Mouse (Mus musculus): ENCODE results near the gene Shank2. TPM values are rescaled to one million over a fixed set of nuclear protein-coding genes. Genes with fewer than 3 reads are reported as not detected.

Shank2 gene
- polyA plus RNA-seq, 1 experiment from 2014 or later, result 6.8 TPM

DNA sequence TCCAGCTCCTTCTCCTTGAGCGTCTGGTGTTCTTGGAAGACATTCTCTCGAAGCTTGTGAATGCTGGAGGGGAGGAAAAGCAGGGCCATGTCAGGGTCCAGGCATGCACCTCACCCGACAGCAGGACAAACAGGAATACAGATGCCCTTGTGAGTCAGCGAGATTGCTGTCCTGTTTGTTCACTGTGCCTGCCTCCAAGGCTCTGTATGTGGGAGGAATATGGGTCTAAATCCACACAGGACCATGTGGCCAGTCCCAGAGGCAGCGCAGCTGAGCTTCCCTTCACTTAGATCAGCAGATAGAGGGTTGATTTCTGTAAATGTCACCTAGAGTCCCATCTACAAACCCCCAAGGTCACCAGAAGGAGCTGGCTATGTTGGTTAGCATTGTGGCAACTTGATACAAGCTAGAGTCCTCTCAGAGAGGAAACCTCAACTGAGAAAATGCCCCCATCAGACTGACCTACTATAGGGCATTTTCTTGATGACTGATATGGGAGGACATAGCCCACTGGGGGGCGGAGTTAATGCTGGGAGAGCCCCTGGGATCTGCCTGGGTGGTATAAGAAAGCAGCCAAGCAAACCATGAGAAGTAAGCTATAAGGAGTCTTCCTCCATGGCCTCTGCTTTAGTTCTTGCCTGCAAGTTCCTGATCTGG is 459.6 kb downstream of the Shank2 start:
- no peak overlapping the region for H3K27ac ChIP-seq
- H3K4me1 ChIP-seq (replicated peaks), result no peaks in the 10 kb centered on the region
- peaks cover 96% of the 10 kb centered on the region for H3K36me3 ChIP-seq
- H3K4me2 ChIP-seq, result no peak overlapping the region
- ATAC-seq (ENCODE audit: low FRiP score), result no peak
- 96% methylated on average over 6 of the region's 6 CpGs for WGBS
- H3K27me3 ChIP-seq, result no peaks in the 10 kb centered on the region
- H3K4me3 ChIP-seq, result no peak overlapping the region
- no peaks in the 10 kb centered on the region for H3K9me3 ChIP-seq
- no peak overlapping the region for H3K9ac ChIP-seq

DNA sequence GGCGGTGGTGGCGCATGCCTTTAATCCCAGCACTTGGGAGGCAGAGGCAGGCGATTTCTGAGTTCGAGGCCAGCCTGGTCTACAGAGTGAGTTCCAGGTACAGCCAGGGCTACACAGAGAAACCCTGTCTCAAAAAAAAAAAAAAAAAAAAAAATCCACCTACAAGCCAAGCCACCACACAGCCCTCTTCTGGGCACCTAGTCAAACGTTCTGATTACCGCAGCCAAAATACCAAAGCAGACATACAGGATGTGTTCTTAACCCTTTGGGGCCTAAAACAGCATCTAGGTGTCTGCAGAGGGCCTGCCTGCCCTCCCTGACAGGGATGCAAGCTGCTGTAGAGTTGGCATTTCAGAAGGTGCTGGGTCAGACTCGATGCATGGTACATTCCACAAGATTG is 460.8 kb downstream of the Shank2 start:
- H3K9me3 ChIP-seq, result no peaks in the 10 kb centered on the region
- ATAC-seq (ENCODE audit: low FRiP score), result no peak
- H3K4me3 ChIP-seq, result no peak overlapping the region
- WGBS, result 93% methylated on average over 7 of the region's 7 CpGs
- H3K9ac ChIP-seq, result no peak overlapping the region
- H3K4me2 ChIP-seq, result no peak overlapping the region
- peaks cover 84% of the 10 kb centered on the region for H3K36me3 ChIP-seq
- no peaks in the 10 kb centered on the region for H3K4me1 ChIP-seq (replicated peaks)
- H3K27me3 ChIP-seq, result no peaks in the 10 kb centered on the region
- no peak overlapping the region for H3K27ac ChIP-seq

DNA sequence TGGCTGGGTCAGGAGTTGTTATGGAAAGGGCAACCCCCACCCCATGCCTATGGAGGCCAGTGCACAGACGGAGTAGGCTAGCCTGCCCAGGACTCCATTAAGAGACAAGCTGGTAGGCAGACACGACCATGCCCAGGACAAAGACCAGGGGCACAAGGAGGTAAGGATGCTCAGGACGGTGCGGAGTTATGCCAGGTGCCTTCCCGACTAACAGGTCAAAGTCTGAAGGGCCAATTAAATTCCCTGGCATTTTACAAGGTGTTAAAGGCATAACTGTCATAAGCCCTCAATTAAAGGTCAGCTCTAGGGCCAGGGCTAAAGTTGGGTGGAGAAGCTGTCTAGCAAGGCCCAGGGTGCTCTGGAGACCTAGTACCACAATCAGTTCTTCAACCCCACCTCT is 467.0 kb downstream of the Shank2 start:
- 92% methylated on average over 5 of the region's 5 CpGs for WGBS
- Histone ChIP-seq H3K9ac (peak overlapping the region; percentile 6; the same call in 1 of the 2 replicates), H3K4me3 (peak overlapping the region; percentile 91; the same call in 1 of the 2 replicates)

DNA sequence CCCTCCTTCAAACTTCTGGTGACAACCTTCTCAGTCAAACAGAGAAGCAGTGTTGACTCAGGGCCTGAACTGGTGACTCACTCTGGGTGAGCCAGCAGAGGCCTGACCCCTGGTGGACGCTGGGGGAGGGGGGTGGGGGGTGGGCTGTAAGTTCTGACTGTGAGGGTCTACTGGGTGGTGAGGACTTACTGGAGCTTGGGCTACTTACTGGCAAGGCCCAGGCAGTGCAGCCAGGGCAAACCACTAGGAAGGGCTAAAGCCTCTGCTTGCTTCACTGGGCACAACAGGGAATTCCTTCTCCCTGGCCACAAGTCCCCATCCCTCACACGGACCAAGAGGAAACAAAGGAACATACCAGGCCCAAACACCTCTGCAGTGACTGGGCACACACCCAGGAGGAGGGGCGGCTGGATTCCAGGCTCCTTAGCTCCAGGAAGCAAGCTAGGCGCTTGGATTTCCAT is 467.5 kb downstream of the Shank2 start:
- H3K36me3 ChIP-seq, result peaks cover 19% of the 10 kb centered on the region
- WGBS, result 26% methylated on average over 4 of the region's 4 CpGs
- peaks cover 27% of the 10 kb centered on the region for H3K4me1 ChIP-seq (replicated peaks)
- peak overlapping the region; percentile 94 for H3K4me2 ChIP-seq
- ATAC-seq (ENCODE audit: low FRiP score), result no peak
- H3K27me3 ChIP-seq, result no peaks in the 10 kb centered on the region
- H3K9ac ChIP-seq, result peak overlapping the region; percentile 98
- H3K4me3 ChIP-seq, result peak overlapping the region; percentile 91
- H3K9me3 ChIP-seq, result no peaks in the 10 kb centered on the region
- H3K27ac ChIP-seq, result 0 out of 2 replicates have a peak overlapping the region, but pooled peaks have one; percentile 23

More for the DNA sequence above, 467.0 kb downstream of the Shank2 start:
- no peaks in the 10 kb centered on the region for H3K9me3 ChIP-seq
- no peak overlapping the region for H3K27ac ChIP-seq
- peaks cover 27% of the 10 kb centered on the region for H3K4me1 ChIP-seq (replicated peaks)
- no peaks in the 10 kb centered on the region for H3K27me3 ChIP-seq
- H3K4me2 ChIP-seq, result peak overlapping the region; percentile 94
- peaks cover 22% of the 10 kb centered on the region for H3K36me3 ChIP-seq
- ATAC-seq (ENCODE audit: low FRiP score), result no peak

DNA sequence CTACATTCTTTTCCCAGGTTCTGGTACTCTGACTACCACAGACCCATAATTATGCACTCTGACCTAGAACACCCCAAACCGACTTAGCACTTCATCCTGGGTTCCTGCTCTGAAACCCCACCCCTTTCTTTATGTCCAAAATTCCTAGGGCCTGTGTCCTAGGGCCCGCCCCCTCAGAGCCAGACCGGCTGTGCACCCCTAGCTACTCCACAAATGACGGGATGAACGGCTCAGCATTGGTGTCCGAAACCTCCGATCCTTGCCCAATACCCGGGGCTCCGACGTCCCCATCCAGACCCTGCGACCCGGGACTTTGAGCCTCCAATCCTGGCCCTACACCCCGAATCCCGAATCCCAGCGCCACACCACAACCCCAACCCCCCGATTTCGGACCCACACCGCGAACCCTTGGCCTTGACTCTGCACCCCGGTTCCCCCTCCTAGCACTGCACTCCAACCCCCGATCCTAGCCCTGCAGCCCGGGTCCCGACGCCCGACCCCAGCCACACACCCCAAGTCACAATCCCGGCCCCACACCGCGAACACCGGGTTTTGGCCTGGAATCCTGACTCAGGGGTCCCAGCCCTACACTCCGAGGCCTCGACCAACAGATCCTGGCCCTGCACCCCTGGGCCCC is 468.3 kb downstream of the Shank2 start:
- Histone ChIP-seq H3K4me2 (peak overlapping the region; percentile 94), H3K27ac (peak overlapping the region; percentile 90), H3K9me3 (no peaks in the 10 kb centered on the region), H3K4me1 (replicated peaks) (peaks cover 27% of the 10 kb centered on the region), H3K9ac (peak overlapping the region; percentile 98), H3K36me3 (peaks cover 11% of the 10 kb centered on the region), H3K4me3 (peak overlapping the region; percentile 91), H3K27me3 (no peaks in the 10 kb centered on the region)
- ATAC-seq (ENCODE audit: low FRiP score), result peak; percentile 59
- under 1% methylated on average over 31 of the region's 31 CpGs for WGBS

GRCm38 (mm10) chr7:144470545-144471059 is 468.9 kb downstream of the Shank2 start, which contains the start of gene Cttn:
Gene Cttn, minus strand, starts transcription at chr7:144471009.
- H3K4me3 ChIP-seq, result peak within 1 kb of the TSS; percentile 91
- peaks cover 8% of the 10 kb centered on the region for H3K36me3 ChIP-seq
- WGBS, result under 1% methylated on average over 24 of the region's 30 CpGs
- H3K27ac ChIP-seq, result peak within 1 kb of the TSS; percentile 90
- no peaks in the 10 kb centered on the region for H3K9me3 ChIP-seq
- peak; percentile 97 for ATAC-seq (ENCODE audit: low FRiP score)
- peak within 1 kb of the TSS; percentile 98 for H3K9ac ChIP-seq
- peak within 1 kb of the TSS; percentile 94 for H3K4me2 ChIP-seq
- H3K4me1 ChIP-seq (replicated peaks), result peaks cover 27% of the 10 kb centered on the region
- H3K27me3 ChIP-seq, result no peaks in the 10 kb centered on the region

DNA sequence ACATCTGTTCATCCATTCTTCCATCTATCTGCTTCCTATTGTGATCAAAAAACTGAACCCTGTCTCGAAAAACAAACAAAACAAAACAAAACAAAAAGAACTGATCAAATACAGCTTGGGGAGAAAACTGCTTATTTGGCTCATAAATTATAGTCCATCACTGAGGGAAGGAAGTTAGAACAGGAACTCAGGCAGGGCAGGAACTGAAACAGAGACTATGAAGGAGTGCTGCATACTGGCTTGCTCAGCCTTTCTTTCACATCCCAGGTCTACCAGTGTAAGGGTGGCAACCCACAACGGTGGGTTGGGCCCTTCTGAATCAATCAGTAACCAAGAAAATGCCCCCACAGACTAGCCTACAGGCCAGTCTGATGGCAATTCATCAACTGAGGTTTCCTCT is 469.4 kb downstream of the Shank2 start:
- Histone ChIP-seq H3K27ac (peak overlapping the region; percentile 90), H3K27me3 (no peaks in the 10 kb centered on the region), H3K4me1 (replicated peaks) (peaks cover 27% of the 10 kb centered on the region), H3K4me3 (peak overlapping the region; percentile 91), H3K9ac (peak overlapping the region; percentile 98), H3K4me2 (peak overlapping the region; percentile 94), H3K9me3 (no peaks in the 10 kb centered on the region), H3K36me3 (peaks cover 8% of the 10 kb centered on the region)
- ATAC-seq (ENCODE audit: low FRiP score), result no peak
- WGBS, result 92% methylated on average over 2 of the region's 2 CpGs

- Histone ChIP-seq H3K36me3 (peaks cover 23% of the 10 kb centered on the region), H3K4me2 (no peak overlapping the region), H3K9me3 (no peaks in the 10 kb centered on the region), H3K27me3 (no peaks in the 10 kb centered on the region), H3K4me1 (replicated peaks) (peaks cover 20% of the 10 kb centered on the region), H3K9ac (no peak overlapping the region), H3K4me3 (no peak overlapping the region), H3K27ac (no peak overlapping the region)
- 72% methylated on average over 4 of the region's 4 CpGs for WGBS
- ATAC-seq (ENCODE audit: low FRiP score), result no peak
Measured at GRCm38 (mm10) chr7:144473486-144473885, 471.8 kb downstream of the Shank2 start.

Small RNA genes lying within 50 kb of the gene (microRNA-seq; reads per million reads assigned to microRNA genes)
- gene Mir3105, result 8.1 reads per million, percentile 22 among the genes with 10 or more reads in this experiment

Other genes with a start within 250 kb of the Shank2 start
- gene Osbpl5, start 244.9 kb upstream of the Shank2 start, polyA plus RNA-seq (2015; fragmentation: Nextera tagmentation; extraction: Ambion mirVana), result 27.6 and 31.4 TPM in 2 replicates
- gene Mrgprg, start 234.9 kb upstream of the Shank2 start, polyA plus RNA-seq (2015; fragmentation: Nextera tagmentation; extraction: Ambion mirVana), result not detected in 2 replicates
- gene Mrgpre, start 217.4 kb upstream of the Shank2 start, polyA plus RNA-seq (2015; fragmentation: Nextera tagmentation; extraction: Ambion mirVana), result 3.8 and 4.0 TPM in 2 replicates
- 5.4 and 7.6 TPM in 2 replicates for gene Nadsyn1, start 179.1 kb upstream of the Shank2 start, polyA plus RNA-seq (2015; fragmentation: Nextera tagmentation; extraction: Ambion mirVana)
- 51.7 and 54.5 TPM in 2 replicates for gene Dhcr7, start 178.8 kb upstream of the Shank2 start, polyA plus RNA-seq (2015; fragmentation: Nextera tagmentation; extraction: Ambion mirVana)
- gene Gm498, start 135.1 kb upstream of the Shank2 start, polyA plus RNA-seq (2015; fragmentation: Nextera tagmentation; extraction: Ambion mirVana), result not detected in 2 replicates